Mouse (Mus musculus) C2C12 (cell line): ENCODE results near the gene Sdcbp2. TPM values are rescaled to one million over a fixed set of nuclear protein-coding genes. Genes with fewer than 3 reads are reported as not detected.

Experiments
- H3K27me3 ChIP-seq: one replicate; pipeline ENCODE4 v1.6.1; 2011; ENCODE audit not compliant: control insufficient read depth, insufficient read depth, insufficient read length
- H3K36me3 ChIP-seq: one replicate; pipeline ENCODE4 v1.6.1; 2011; ENCODE audit not compliant: control insufficient read depth, insufficient read depth
- H3K4me3 ChIP-seq: one replicate; pipeline ENCODE4 v1.5.1; 2011; ENCODE audit warnings: mild to moderate bottlenecking, control low read depth; ENCODE audit not compliant: poor library complexity, insufficient read depth, severe bottlenecking
- H3K79me2 ChIP-seq: one replicate; pipeline ENCODE4 v1.6.1; 2011; ENCODE audit not compliant: control insufficient read depth, insufficient read depth
- H3K79me3 ChIP-seq: one replicate; pipeline ENCODE4 v1.6.1; 2011; ENCODE audit warnings: low read depth, control low read depth
- H3ac ChIP-seq: one replicate; pipeline ENCODE3; 2011; ENCODE audit warnings: low read depth; ENCODE audit not compliant: control insufficient read depth, insufficient read length
- CEBPB ChIP-seq: IDR thresholded peaks from one replicate; pipeline ENCODE4 v1.6.1; 2011; ENCODE audit warnings: low read depth, mild to moderate bottlenecking, control low read depth, moderate library complexity
- CTCF ChIP-seq: IDR thresholded peaks from one replicate; pipeline ENCODE4 v1.5.1; 2011; ENCODE audit not compliant: control insufficient read depth, insufficient read depth, insufficient read length
- FOSL1 ChIP-seq: IDR thresholded peaks from one replicate; pipeline ENCODE4 v1.8.0; 2011; ENCODE audit warnings: mild to moderate bottlenecking, low read length; ENCODE audit not compliant: poor library complexity, insufficient read depth, severe bottlenecking
- MAX ChIP-seq: IDR thresholded peaks from one replicate; pipeline ENCODE4 v1.6.1; 2011; ENCODE audit warnings: mild to moderate bottlenecking, control low read depth
- MYOD1 ChIP-seq: IDR thresholded peaks from one replicate; pipeline ENCODE4 v1.6.1; 2011; ENCODE audit warnings: low read depth; ENCODE audit not compliant: control insufficient read depth, insufficient read length
- MYOG ChIP-seq: IDR thresholded peaks from one replicate; pipeline ENCODE4 v1.6.1; 2011; ENCODE audit not compliant: control insufficient read depth, insufficient read length; ENCODE audit errors: extremely low read depth
- USF1 ChIP-seq: IDR thresholded peaks from one replicate; pipeline ENCODE4 v1.6.1; 2011; ENCODE audit warnings: low read depth, mild to moderate bottlenecking, control low read depth, moderate library complexity
- polyA plus RNA-seq: library from polyadenylated mRNA; unstranded; fragments of >200 nt; fragmentation: generic; extraction: Trizol; gene quantifications from one replicate; pipeline ENCODE4 v1.2.1, GENCODE M21; 2012; ENCODE audit warnings: missing spikeins

The Sdcbp2 gene
- polyA plus RNA-seq, 1 experiment: 0.30 TPM

DNA sequence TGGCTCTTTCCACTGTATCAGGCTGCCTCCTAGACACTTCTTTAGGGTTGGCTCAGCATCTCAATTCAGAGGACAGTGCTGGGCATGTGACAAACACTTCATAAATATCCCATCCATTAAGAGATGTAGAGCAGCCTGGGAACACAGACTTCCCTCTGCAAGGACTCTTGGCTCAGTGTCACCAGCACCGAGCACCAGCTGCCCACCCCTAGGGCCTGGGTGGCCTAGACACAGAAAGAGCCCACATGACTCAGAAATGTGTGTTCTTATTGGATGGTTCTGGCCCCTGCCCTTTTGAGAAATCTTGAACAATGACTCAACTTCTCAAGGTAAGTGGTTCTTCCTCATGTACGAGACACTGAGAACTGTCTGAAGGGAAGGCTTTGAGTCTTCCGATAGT, 55.6 kb downstream of the Sdcbp2 start:
- no peaks in the 10 kb centered on the region for H3K79me3 ChIP-seq
- H3ac ChIP-seq: no peak overlapping the region
- no peak for TF ChIP-seq MAX
- TF ChIP-seq CEBPB: no peak
- TF ChIP-seq CTCF: no peak
- TF ChIP-seq USF1: no peak
- TF ChIP-seq MYOD1: no peak
- no peak for TF ChIP-seq FOSL1
- TF ChIP-seq MYOG: no peak
- peaks cover 36% of the 10 kb centered on the region for H3K27me3 ChIP-seq
- no peaks in the 10 kb centered on the region for H3K79me2 ChIP-seq
- no peaks in the 10 kb centered on the region for H3K36me3 ChIP-seq
- no peak overlapping the region for H3K4me3 ChIP-seq

DNA sequence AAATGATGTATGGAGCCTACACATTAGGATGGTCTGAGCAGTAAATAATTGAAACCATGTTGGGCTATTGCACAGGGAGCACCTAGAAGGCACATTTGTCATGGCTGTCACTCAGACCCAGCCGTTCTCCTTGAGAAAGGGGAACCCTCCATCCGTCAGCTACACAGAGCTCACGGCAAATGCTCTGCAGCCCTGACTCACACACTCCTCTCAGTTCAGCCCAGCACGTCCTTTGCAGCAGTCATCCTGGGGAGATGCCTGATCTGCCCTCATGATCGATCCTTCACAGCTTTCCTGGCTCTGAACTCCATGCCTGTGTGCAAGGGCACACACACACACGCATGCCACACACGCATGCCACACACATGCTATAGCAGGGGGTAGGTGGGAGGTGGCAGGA, 56.9 kb downstream of the Sdcbp2 start:
- Histone ChIP-seq H3K79me2 (no peaks in the 10 kb centered on the region), H3K79me3 (no peaks in the 10 kb centered on the region), H3K36me3 (no peaks in the 10 kb centered on the region), H3K4me3 (no peak overlapping the region), H3ac (no peak overlapping the region), H3K27me3 (peaks cover 45% of the 10 kb centered on the region)
- no peak for TF ChIP-seq MAX
- no peak for TF ChIP-seq FOSL1
- no peak for TF ChIP-seq CEBPB
- TF ChIP-seq USF1: no peak
- TF ChIP-seq MYOD1: no peak
- TF ChIP-seq MYOG: no peak
- no peak for TF ChIP-seq CTCF

DNA sequence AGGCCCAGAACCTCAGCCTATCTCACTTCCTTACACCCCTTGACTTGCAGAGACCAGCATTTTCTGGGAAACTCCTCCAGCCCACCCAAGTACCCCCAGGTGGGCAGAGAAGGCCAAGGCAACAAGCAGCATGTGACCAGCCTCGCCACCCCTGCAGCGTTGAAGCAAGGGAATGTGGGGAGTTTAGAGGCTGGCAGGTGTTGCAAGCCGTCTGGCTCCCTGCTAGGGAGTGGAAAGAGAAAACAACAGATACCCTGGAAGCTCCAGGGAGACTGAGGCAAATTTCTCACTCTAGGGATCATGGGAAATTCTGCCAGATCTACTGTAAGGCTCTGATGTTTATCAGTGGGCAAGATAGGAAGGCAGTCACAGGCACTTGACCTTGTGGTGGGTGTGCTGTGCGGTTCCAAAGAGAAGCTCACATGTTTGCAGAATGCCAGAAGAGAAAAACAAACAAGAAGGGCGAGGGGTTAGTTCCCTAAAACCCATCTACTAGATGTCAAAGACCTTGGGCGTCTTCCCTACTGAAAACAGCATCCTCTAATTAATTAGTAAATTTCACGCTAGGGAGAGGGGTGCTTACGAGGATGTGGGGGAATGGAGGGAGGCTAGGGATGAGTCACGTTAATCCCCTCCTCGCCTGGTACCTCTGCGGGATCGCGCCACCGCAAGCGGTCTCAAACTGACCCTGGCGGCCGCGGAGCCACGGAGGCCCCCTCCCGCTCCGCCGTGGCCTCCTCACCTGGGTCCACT, 59.2 kb downstream of the Sdcbp2 start:
- Histone ChIP-seq H3K27me3 (peaks cover 45% of the 10 kb centered on the region), H3ac (no peak overlapping the region), H3K4me3 (no peak overlapping the region), H3K79me2 (no peaks in the 10 kb centered on the region), H3K79me3 (no peaks in the 10 kb centered on the region), H3K36me3 (no peaks in the 10 kb centered on the region)
- TF ChIP-seq MYOD1 (no peak), CEBPB (no peak), CTCF (no peak), MAX (no peak), MYOG (no peak), USF1 (no peak), FOSL1 (no peak)

DNA sequence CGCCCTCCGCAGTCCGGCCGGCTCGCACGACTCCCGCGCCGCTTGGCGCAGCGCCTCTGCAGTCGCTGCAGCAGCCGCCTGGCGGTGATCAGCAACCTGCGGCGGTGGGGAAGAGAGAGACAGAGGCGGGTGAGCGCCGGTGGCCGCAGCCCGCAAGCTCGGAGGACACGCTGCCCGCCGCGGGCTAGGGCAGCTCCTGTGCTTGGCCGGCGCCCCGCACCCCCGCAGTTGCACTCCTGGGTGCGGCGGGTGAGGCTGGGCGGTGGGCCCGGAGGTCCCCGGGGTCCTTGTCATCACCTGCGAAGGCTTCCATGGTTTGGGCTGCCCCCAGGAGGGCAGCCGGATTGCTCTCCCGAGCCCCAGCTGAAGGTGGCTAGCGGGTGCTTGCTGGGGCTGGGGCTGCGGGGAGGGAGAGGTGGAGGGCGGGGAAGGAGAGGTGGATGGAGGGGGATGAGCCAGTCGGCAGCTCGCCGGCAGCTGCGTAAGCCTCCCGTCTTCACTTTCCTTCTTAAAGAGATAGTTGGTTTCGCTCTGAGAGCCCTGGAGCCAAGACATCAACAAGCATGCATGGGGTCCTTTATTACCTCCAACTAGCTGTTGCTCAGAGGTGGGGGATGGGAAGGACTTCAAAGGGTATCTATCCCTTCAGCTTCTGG, 59.9 kb downstream of the Sdcbp2 start, which contains the start of gene Snph:
Gene Snph, minus strand, starts transcription at position 435 of the 656 bp plus-strand sequence.
- no peak within 1 kb of the TSS for H3K4me3 ChIP-seq
- H3K27me3 ChIP-seq: peaks cover 45% of the 10 kb centered on the region
- no peaks in the 10 kb centered on the region for H3K36me3 ChIP-seq
- TF ChIP-seq MAX (no peak), MYOG (no peak), MYOD1 (no peak), USF1 (no peak), CEBPB (no peak), CTCF (no peak)
- H3ac ChIP-seq: no peak within 1 kb of the TSS
- no peaks in the 10 kb centered on the region for H3K79me2 ChIP-seq
- H3K79me3 ChIP-seq: no peaks in the 10 kb centered on the region

DNA sequence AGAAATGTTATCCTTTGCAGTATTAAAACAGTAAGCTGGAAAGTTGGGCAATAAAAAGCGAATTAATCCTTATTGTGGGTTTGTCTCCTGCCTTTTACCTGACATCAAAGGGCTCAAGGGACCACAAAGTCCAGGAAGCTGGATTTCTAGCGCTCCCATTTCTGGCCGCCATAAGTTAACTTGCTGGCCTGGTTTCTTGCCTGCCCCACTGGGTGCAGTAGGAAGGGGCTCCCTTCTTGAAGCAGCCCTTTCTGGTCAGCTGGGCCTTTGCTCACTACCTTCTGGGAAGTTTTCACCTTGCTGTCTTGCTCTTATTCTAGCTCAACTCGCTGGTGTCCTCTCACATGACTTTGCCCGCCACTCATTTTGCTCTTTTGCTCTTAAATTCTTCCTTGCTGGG, 60.6 kb downstream of the Sdcbp2 start:
- H3K27me3 ChIP-seq: peaks cover 45% of the 10 kb centered on the region
- H3ac ChIP-seq: no peak overlapping the region
- H3K79me2 ChIP-seq: no peaks in the 10 kb centered on the region
- H3K4me3 ChIP-seq: no peak overlapping the region
- TF ChIP-seq MYOD1 (no peak), FOSL1 (no peak), USF1 (no peak), MAX (no peak), CEBPB (no peak), MYOG (no peak), CTCF (no peak)
- no peaks in the 10 kb centered on the region for H3K36me3 ChIP-seq
- no peaks in the 10 kb centered on the region for H3K79me3 ChIP-seq

DNA sequence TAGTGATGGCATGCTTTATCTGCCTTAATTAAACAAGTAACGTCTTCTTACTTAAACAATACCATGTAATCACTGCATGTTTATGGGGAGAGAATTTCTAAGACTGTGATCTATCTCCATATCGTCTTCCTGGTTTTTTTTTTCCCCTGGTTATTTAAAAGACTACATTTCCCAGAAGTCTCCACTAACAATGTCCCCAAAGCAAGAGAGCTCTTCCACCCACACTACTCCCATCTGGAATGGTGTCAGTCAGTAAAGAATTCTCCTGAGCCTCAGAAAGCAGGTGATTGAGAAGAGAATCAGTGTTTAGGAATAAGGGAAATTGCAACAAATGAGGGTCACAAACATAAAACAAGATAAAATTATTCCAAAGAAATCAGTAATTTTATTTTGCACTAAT, 62.5 kb downstream of the Sdcbp2 start:
- Histone ChIP-seq H3K36me3 (no peaks in the 10 kb centered on the region), H3K79me2 (no peaks in the 10 kb centered on the region), H3K4me3 (no peak overlapping the region), H3K79me3 (no peaks in the 10 kb centered on the region), H3ac (no peak overlapping the region), H3K27me3 (peaks cover 42% of the 10 kb centered on the region)
- TF ChIP-seq MYOD1 (no peak), CTCF (no peak), CEBPB (no peak), USF1 (no peak), MYOG (no peak), MAX (no peak), FOSL1 (no peak)
